Mouse (Mus musculus) midbrain, embryonic 10.5 days (tissue): ENCODE results near the gene Agap2. TPM values are rescaled to one million over a fixed set of nuclear protein-coding genes. Genes with fewer than 3 reads are reported as not detected.

ENCODE experiments used
- DNase-seq: peaks from one replicate; pipeline ENCODE4 v3.0.0-alpha.2; 2017; ENCODE audit warnings: low spot score
- H3K27ac ChIP-seq: fragments of 300-500 bp; sonication (generic); replicated peaks from 2 replicates; pipeline ENCODE4 v1.5.1; 2016; ENCODE audit warnings: mild to moderate bottlenecking
- H3K27me3 ChIP-seq: fragments of 300-500 bp; sonication (generic); 2 replicates; pipeline ENCODE4 v1.6.1; 2016; ENCODE audit warnings: low read depth, mild to moderate bottlenecking; ENCODE audit not compliant: poor library complexity, severe bottlenecking
- H3K36me3 ChIP-seq: fragments of 300-500 bp; sonication (generic); 2 replicates; pipeline ENCODE4 v1.6.1; 2016; ENCODE audit warnings: mild to moderate bottlenecking, moderate library complexity
- H3K4me1 ChIP-seq: fragments of 300-500 bp; sonication (generic); 2 replicates; pipeline ENCODE4 v1.6.1; 2016
- H3K4me3 ChIP-seq: fragments of 300-500 bp; sonication (generic); 2 replicates; pipeline ENCODE4 v1.5.1; 2016; ENCODE audit warnings: mild to moderate bottlenecking, moderate library complexity
- H3K9me3 ChIP-seq: fragments of 300-500 bp; sonication (generic); replicated peaks from 2 replicates; pipeline ENCODE4 v1.6.1; 2016; ENCODE audit warnings: mild to moderate bottlenecking
- WGBS: fragments of 180-500 bp; shearing (Covaris S2); methylation state at CpG from one replicate; pipeline ENCODE4 v1.1.7; 2016; 5-methylcytosine and 5-hydroxymethylcytosine counted together
- polyA plus RNA-seq: library from polyadenylated mRNA; unstranded; fragments of >200 nt; fragmentation: Nextera tagmentation; extraction: Ambion mirVana; gene quantifications from 2 replicates; pipeline ENCODE4 v1.2.1, GENCODE M21; 2016

Agap2 gene
- polyA plus RNA-seq, 1 experiment from 2014 or later: 0.10 TPM

DNA sequence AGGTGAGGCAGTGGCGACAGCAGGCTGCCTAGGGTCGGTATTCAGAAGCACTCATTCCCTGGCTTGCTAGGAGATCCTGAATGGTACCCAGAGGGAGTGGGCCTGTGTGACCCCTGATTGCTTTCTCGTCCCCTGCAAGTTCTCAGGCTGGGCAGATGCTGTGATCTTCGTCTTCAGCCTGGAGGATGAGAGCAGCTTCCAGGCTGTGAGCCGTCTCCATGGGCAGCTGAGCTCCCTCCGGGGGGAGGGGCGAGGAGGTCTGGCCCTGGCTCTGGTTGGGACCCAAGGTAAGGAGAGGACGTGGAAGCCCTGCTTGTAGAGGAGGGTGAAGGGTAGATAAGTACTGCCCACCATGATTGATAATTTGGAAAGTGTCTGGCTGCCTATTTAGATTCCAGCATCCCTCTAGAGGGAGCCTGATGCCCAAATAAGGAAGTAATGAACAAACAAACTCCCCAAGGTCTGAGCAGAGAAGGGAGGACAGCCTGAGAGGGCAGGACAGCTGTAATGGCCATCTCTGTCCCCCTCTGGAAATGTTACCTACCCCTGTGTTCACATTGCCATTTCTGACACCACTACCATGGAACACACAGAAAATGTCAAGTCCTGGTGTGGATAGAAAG lies 8.3 kb downstream of the Agap2 start:
- DNase-seq: no peak
- Histone ChIP-seq H3K4me1 (peaks cover 50% of the 10 kb centered on the region), H3K9me3 (no peaks in the 10 kb centered on the region; the same call in 1 of the 2 replicates), H3K27ac (no peak overlapping the region), H3K36me3 (no peaks in the 10 kb centered on the region), H3K4me3 (no peak overlapping the region), H3K27me3 (peaks cover 86% of the 10 kb centered on the region)
- WGBS: 34% methylated on average over 8 of the region's 8 CpGs

- Histone ChIP-seq H3K4me1 (peaks cover 45% of the 10 kb centered on the region), H3K27ac (no peak overlapping the region), H3K9me3 (no peaks in the 10 kb centered on the region; the same call in 1 of the 2 replicates), H3K4me3 (no peak overlapping the region), H3K27me3 (peaks cover 88% of the 10 kb centered on the region), H3K36me3 (no peaks in the 10 kb centered on the region)
- DNase-seq: no peak
- WGBS: 57% methylated on average over 5 of the region's 5 CpGs
Measured at GRCm38 (mm10) chr10:127083915-127084306, 8.8 kb downstream of the Agap2 start.

DNA sequence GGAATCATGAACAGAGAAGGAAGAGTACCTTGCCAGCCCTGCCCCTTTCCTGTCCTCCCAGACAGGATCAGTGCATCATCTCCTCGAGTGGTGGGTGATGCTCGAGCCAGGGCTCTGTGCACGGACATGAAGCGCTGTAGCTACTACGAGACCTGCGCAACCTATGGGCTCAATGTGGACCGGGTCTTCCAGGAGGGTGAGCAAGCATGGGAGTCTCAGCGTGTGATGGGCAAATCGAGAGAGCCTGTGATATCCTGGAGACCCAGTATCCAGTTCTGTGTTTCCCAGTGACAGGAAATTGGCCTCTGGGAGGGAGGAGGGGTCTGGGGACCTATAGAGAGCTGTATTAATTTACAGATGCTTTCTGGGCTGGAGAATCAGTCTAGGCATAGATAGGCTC lies 10.0 kb downstream of the Agap2 start:
- WGBS: 89% methylated on average over 9 of the region's 9 CpGs
- H3K4me3 ChIP-seq: no peak overlapping the region
- no peak overlapping the region for H3K27ac ChIP-seq
- peaks cover 88% of the 10 kb centered on the region for H3K27me3 ChIP-seq
- DNase-seq: no peak
- H3K9me3 ChIP-seq: no peaks in the 10 kb centered on the region; the same call in 1 of the 2 replicates
- H3K36me3 ChIP-seq: no peaks in the 10 kb centered on the region
- peaks cover 34% of the 10 kb centered on the region for H3K4me1 ChIP-seq

- Histone ChIP-seq H3K27ac (no peak overlapping the region), H3K4me1 (peaks cover 33% of the 10 kb centered on the region), H3K36me3 (no peaks in the 10 kb centered on the region), H3K4me3 (no peak overlapping the region), H3K9me3 (no peaks in the 10 kb centered on the region), H3K27me3 (peaks cover 88% of the 10 kb centered on the region)
- 72% methylated on average over 6 of the region's 6 CpGs for WGBS
- no peak for DNase-seq
Measured at GRCm38 (mm10) chr10:127085633-127086032, 10.5 kb downstream of the Agap2 start.

DNA sequence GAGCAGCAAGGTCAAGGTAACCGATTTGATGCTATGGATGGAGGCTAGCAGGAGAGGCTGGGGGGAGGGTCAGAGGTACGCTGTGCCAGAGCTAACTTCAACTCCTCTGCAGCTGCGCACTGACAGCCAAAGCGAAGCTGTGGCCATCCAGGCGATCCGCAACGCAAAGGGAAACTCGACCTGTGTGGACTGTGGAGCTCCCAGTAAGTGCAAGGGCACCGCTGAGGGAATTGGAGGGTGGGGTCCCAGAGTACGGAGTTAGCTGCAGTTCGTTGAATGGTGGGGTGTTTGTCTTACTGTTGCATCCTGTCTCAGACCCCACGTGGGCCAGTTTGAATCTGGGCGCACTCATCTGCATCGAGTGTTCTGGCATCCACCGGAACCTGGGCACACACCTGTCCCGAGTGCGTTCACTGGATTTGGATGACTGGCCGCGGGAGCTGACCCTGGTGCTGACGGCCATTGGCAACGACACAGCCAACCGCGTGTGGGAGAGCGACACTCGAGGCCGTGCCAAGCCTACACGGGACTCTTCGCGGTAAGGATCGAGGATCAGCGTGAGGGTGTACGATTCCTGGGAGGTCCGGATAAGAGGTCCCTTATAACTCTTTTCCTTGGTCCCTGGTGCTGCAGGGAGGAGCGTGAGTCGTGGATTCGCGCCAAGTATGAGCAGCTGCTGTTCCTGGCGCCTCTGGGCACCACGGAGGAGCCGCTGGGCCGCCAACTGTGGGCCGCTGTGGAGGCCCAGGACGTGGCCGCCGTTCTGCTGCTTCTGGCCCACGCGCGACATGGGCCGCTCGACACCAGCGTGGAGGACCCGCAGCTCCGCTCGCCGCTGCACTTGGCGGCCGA lies 15.7 kb downstream of the Agap2 start:
- Histone ChIP-seq H3K27ac (no peak overlapping the region), H3K36me3 (peaks cover 11% of the 10 kb centered on the region), H3K27me3 (peaks cover 72% of the 10 kb centered on the region), H3K4me3 (peak overlapping the region; percentile 40), H3K9me3 (no peaks in the 10 kb centered on the region), H3K4me1 (peaks cover 20% of the 10 kb centered on the region)
- WGBS: 8% methylated on average over 57 of the region's 57 CpGs
- no peak for DNase-seq

GRCm38 (mm10) chr10:127091507-127092396 lies 16.7 kb downstream of the Agap2 start:
- WGBS: 9% methylated on average over 51 of the region's 51 CpGs
- peaks cover 21% of the 10 kb centered on the region for H3K36me3 ChIP-seq
- H3K4me1 ChIP-seq: peaks cover 20% of the 10 kb centered on the region
- no peak overlapping the region for H3K27ac ChIP-seq
- H3K9me3 ChIP-seq: no peaks in the 10 kb centered on the region
- no peak for DNase-seq
- H3K27me3 ChIP-seq: peaks cover 72% of the 10 kb centered on the region
- peak overlapping the region; percentile 40 for H3K4me3 ChIP-seq

GRCm38 (mm10) chr10:127092742-127093141 lies 17.7 kb downstream of the Agap2 start:
- H3K9me3 ChIP-seq: no peaks in the 10 kb centered on the region
- no peak for DNase-seq
- no peak overlapping the region for H3K27ac ChIP-seq
- peaks cover 62% of the 10 kb centered on the region for H3K27me3 ChIP-seq
- 54% methylated on average over 4 of the region's 4 CpGs for WGBS
- H3K4me1 ChIP-seq: peaks cover 20% of the 10 kb centered on the region
- peaks cover 31% of the 10 kb centered on the region for H3K36me3 ChIP-seq
- no peak overlapping the region for H3K4me3 ChIP-seq

DNA sequence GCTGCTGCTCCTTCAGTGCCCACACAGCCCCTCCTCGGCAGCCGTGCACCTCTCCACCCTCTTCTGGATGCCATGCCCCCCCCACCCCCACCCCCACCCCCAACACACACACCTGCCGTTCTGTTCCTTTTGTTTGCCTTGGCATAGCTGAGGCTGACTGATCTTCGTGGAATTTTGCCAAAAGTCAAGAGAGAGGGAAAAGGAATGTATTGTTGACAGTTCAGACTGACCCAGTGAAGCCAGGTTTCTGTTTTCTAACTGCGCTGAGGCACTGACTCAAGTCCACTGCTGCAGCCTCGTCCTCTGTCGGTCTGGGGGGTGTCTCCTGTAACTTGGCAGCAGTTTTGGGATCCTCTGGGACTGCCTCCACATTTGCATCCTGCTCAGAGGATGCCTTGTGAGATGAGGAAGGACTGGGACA lies 19.3 kb downstream of the Agap2 start:
- H3K36me3 ChIP-seq: peaks cover 47% of the 10 kb centered on the region
- H3K27ac ChIP-seq: no peak overlapping the region
- WGBS: 66% methylated on average over 7 of the region's 7 CpGs

GRCm38 (mm10) chr10:127098514-127098913 lies 23.4 kb downstream of the Agap2 start:
- Histone ChIP-seq H3K27me3 (peaks cover 5% of the 10 kb centered on the region), H3K27ac (no peak overlapping the region), H3K4me3 (no peak overlapping the region), H3K4me1 (no peaks in the 10 kb centered on the region), H3K9me3 (no peaks in the 10 kb centered on the region), H3K36me3 (peaks cover 57% of the 10 kb centered on the region)
- DNase-seq: no peak
- WGBS: 79% methylated on average over 20 of the region's 20 CpGs

More for the DNA sequence above, 19.3 kb downstream of the Agap2 start:
- peaks cover 46% of the 10 kb centered on the region for H3K27me3 ChIP-seq
- H3K4me3 ChIP-seq: no peak overlapping the region
- no peaks in the 10 kb centered on the region for H3K9me3 ChIP-seq
- DNase-seq: no peak
- peaks cover 20% of the 10 kb centered on the region for H3K4me1 ChIP-seq

- H3K36me3 ChIP-seq: peaks cover 57% of the 10 kb centered on the region
- H3K9me3 ChIP-seq: no peaks in the 10 kb centered on the region
- no peaks in the 10 kb centered on the region for H3K4me1 ChIP-seq
- no peak overlapping the region for H3K27ac ChIP-seq
- DNase-seq: no peak
- no peaks in the 10 kb centered on the region for H3K27me3 ChIP-seq
- WGBS: 84% methylated on average over 10 of the region's 10 CpGs
- H3K4me3 ChIP-seq: no peak overlapping the region
Measured at GRCm38 (mm10) chr10:127099191-127099590, 24.1 kb downstream of the Agap2 start.

- H3K36me3 ChIP-seq: peaks cover 55% of the 10 kb centered on the region
- H3K27ac ChIP-seq: no peak overlapping the region
- no peaks in the 10 kb centered on the region for H3K27me3 ChIP-seq
- WGBS: 92% methylated on average over 15 of the region's 15 CpGs
- no peak overlapping the region for H3K4me3 ChIP-seq
- DNase-seq: no peak
- H3K9me3 ChIP-seq: no peaks in the 10 kb centered on the region
- H3K4me1 ChIP-seq: no peaks in the 10 kb centered on the region
Measured at GRCm38 (mm10) chr10:127099868-127100267, 24.8 kb downstream of the Agap2 start.

DNA sequence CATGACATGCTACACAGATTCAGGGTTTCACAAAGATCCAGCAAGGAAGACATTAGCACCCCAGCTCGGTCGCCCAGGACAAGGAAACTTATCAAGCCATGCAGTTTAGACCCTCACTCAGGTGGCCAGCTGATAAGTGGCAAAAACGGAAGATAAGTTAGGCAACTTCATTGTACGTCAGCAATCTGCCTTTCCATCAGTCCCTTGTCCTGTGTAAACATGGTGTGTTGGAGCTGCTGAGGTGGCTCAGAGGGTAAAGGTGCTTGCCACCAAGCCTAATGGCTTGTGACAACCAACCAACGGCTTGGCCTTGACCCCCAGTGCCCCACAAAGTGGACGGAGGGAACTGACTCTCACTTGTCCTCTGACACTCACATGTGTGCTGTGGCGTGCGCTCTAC lies 25.3 kb downstream of the Agap2 start:
- no peaks in the 10 kb centered on the region for H3K9me3 ChIP-seq
- peaks cover 54% of the 10 kb centered on the region for H3K36me3 ChIP-seq
- no peaks in the 10 kb centered on the region for H3K4me1 ChIP-seq
- H3K27ac ChIP-seq: no peak overlapping the region
- H3K4me3 ChIP-seq: no peak overlapping the region
- DNase-seq: no peak
- H3K27me3 ChIP-seq: no peaks in the 10 kb centered on the region
- 89% methylated on average over 8 of the region's 8 CpGs for WGBS
